Mouse (Mus musculus) brain, embryonic 14.5 days (tissue): Measurements from ENCODE around the gene Ets2.

Experiments used
- CTCF ChIP-seq: fragments of 200-500 bp; IDR thresholded peaks from 2 replicates; pipeline ENCODE4 v1.5.1; 2012; ENCODE audit warnings: inconsistent platforms, mild to moderate bottlenecking, moderate library complexity, borderline replicate concordance; ENCODE audit not compliant: insufficient read depth, insufficient read length; ENCODE audit errors: extremely low read depth
- POLR2A ChIP-seq: fragments of 200-500 bp; IDR thresholded peaks from 2 replicates; pipeline ENCODE4 v1.6.1; 2012; ENCODE audit warnings: mild to moderate bottlenecking, inconsistent platforms, borderline replicate concordance; ENCODE audit not compliant: poor library complexity, insufficient read depth, insufficient read length, severe bottlenecking; ENCODE audit errors: extremely low read depth

DNA sequence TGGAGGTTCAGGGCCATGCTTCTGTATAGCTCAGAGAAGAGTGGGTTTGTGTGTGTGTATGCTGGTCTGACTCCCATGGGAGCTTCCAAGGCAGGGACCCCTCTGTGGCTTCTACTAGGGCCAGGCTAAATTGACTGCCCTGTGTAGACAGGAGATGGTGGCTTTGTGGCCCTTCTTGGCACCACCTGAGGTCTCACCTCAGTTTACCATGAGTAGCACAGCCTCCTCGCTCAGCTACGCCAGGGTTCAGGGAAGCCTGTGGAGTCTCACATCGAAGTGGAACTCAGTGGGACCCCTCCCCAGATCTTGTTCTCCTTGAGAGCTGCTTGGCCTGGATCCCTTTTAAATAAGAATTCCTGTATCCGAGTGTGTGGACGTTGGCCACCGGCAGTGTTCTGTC lies 3.9 kb downstream of the Ets2 start:
- TF ChIP-seq CTCF (no peak), POLR2A (no peak)
